Mouse (Mus musculus) MN1 (cell line): ENCODE results near the gene Mesp2.

ENCODE experiments used
- DNase-seq: peaks from one replicate; pipeline ENCODE4 v3.0.0-alpha.2; 2016; ENCODE audit warnings: low spot score

Gene Mesp2

GRCm38 (mm10) chr7:79861794-79862193 lies 51.3 kb downstream of the Mesp2 start:
- no peak for DNase-seq
